8 mouse cellular contexts compared by ENCODE assay signal in the genomic region with DNA sequence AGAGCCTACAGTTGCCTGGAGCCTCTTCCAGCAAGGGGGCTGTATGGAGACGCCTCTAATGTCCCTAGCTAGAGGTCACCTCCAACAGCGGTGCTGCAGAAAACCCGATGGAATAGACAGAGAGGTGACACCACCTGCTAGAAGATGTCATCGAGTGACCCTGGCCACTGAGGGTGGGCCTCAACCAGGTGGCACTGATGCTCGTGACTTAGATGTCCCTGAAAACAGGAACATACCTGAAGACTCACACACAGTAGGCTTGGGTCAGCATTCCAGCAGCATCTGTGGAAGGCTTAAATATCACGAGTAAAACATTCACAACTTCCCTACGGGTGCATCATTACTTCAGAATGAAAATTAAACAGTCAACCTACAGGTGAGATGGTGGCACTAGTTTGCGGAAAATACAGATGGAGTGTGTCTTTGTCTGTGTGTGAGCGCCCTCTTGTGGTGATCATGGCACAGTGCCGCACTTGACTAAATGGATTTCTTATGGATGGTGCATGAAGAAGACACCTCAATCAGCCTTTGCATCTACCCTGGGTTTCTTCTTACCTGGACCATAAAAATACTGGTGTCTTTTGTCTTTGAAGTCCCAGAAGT.
DNase-seq lines count a peak whose midpoint lies in the region; ATAC-seq lines count a peak whose summit lies in the region.

No protein-coding gene starts in this region.

- H3K36me3 ChIP-seq in intestine, embryonic 16.5 days (ENCODE audit: control insufficient read depth, insufficient read depth, low read length), result no peaks in the 10 kb centered on the region
- no peaks in the 10 kb centered on the region for H3K36me3 ChIP-seq in midbrain, embryonic 13.5 days

- H3K9ac ChIP-seq in intestine, embryonic 16.5 days (ENCODE audit: low read depth, low read length), result no peak overlapping the region
- no peak overlapping the region for H3K9ac ChIP-seq in midbrain, embryonic 13.5 days (replicated peaks)

- H3K27ac ChIP-seq in intestine, embryonic 16.5 days (ENCODE audit: low read length), result no peak overlapping the region
- no peak overlapping the region for H3K27ac ChIP-seq in midbrain, embryonic 13.5 days

- H3K9me3 ChIP-seq in intestine, embryonic 16.5 days (ENCODE audit: control insufficient read depth, low read length), result no peaks in the 10 kb centered on the region
- no peaks in the 10 kb centered on the region for H3K9me3 ChIP-seq in midbrain, embryonic 13.5 days

- intact Hi-C loops in heart, postnatal 25 days (cut with DNase I), result loop anchor here (2.0 to 5.0 kb wide), 6 partner anchors 87 to 707 kb away; partner anchors contain the start of gene Smad3
- intact Hi-C loops in left cerebral cortex, postnatal 10 days (cut with DNase I), result loop anchor here (5.0 to 10.0 kb wide), 2 partner anchors 339 to 707 kb away; no protein-coding TSS in a partner anchor

- H3K4me1 ChIP-seq in intestine, embryonic 16.5 days (ENCODE audit: control insufficient read depth, insufficient read depth, low read length), result no peaks in the 10 kb centered on the region
- H3K4me1 ChIP-seq in midbrain, embryonic 13.5 days (replicated peaks), result no peaks in the 10 kb centered on the region

- peak; percentile 63 to 85 for DNase-seq in heart, adult 18-20 months
- no peak for DNase-seq in heart, postnatal 25 days (ENCODE audit: low spot score)
- peak; percentile 60 for DNase-seq in cerebellum, adult 9-11 months
- peak; percentile 50 to 66 for DNase-seq in frontal cortex, postnatal 25 days (ENCODE audit: low spot score in 2 of 2)
- DNase-seq in left cerebral cortex, postnatal 10 days (ENCODE audit: extremely low spot score in 1 of 2, low spot score in 2 of 2), result peak; percentile 60 to 68
- peak; percentile 26 to 59 for DNase-seq in spleen, adult 18-20 months

- H3K4me2 ChIP-seq in intestine, embryonic 16.5 days (ENCODE audit: low read depth, low read length), result no peak overlapping the region
- no peak overlapping the region for H3K4me2 ChIP-seq in midbrain, embryonic 13.5 days (replicated peaks)

- H3K4me3 ChIP-seq in intestine, embryonic 16.5 days (ENCODE audit: low read length), result no peak overlapping the region
- no peak overlapping the region for H3K4me3 ChIP-seq in midbrain, embryonic 13.5 days (replicated peaks)

- no peaks in the 10 kb centered on the region for H3K27me3 ChIP-seq in intestine, embryonic 16.5 days (replicated peaks; ENCODE audit: control insufficient read depth, insufficient read depth, low read length)
- peaks cover 8% of the 10 kb centered on the region; the same call in 1 of the 2 replicates for H3K27me3 ChIP-seq in midbrain, embryonic 13.5 days

- 35% methylated on average over 10 of the region's 10 CpGs for WGBS in intestine, embryonic 16.5 days
- WGBS in midbrain, embryonic 13.5 days, result 30% methylated on average over 10 of the region's 10 CpGs

- ATAC-seq in intestine, embryonic 16.5 days, result peak; percentile 52; the same call in 1 of the 2 replicates
- ATAC-seq in midbrain, embryonic 13.5 days, result peak; percentile 45; the same call in 1 of the 2 replicates
